Mouse (Mus musculus) liver, adult 2 months (tissue): ENCODE data around the gene Zbtb42. TPM values are rescaled to one million over a fixed set of nuclear protein-coding genes. Genes with fewer than 3 reads are reported as not detected.
A peak's percentile ranks its signal among the peaks of the same experiment; 100 is the strongest.

Experiments used
- DNase-seq: peaks from one replicate; pipeline ENCODE4 v3.0.0-alpha.2; 2011; ENCODE audit warnings: low read depth, low spot score; ENCODE audit errors: extremely low read depth
- H3K27ac ChIP-seq: fragments of 200-500 bp; replicated peaks from 2 replicates; pipeline ENCODE4 v1.5.1; 2012; ENCODE audit warnings: low read depth, mild to moderate bottlenecking, control low read depth, inconsistent platforms, low read length; ENCODE audit not compliant: insufficient read depth
- H3K27me3 ChIP-seq: fragments of 200-500 bp; 2 replicates; pipeline ENCODE4 v1.6.1; 2012; ENCODE audit warnings: mild to moderate bottlenecking, moderate library complexity, low read length, inconsistent platforms; ENCODE audit not compliant: control insufficient read depth, insufficient read depth
- H3K36me3 ChIP-seq: fragments of 200-500 bp; 2 replicates; pipeline ENCODE4 v1.6.1; 2012; ENCODE audit warnings: low read length, inconsistent platforms; ENCODE audit not compliant: control insufficient read depth, insufficient read depth
- H3K4me1 ChIP-seq: fragments of 200-500 bp; 2 replicates; pipeline ENCODE4 v1.6.1; 2011; ENCODE audit warnings: low read length; ENCODE audit not compliant: control insufficient read depth, insufficient read depth
- H3K4me3 ChIP-seq: fragments of 200-500 bp; 2 replicates; pipeline ENCODE4 v1.5.1; 2011; ENCODE audit warnings: low read depth, mild to moderate bottlenecking, control low read depth, low read length, moderate library complexity; ENCODE audit not compliant: insufficient read depth
- H3K79me2 ChIP-seq: fragments of 200-500 bp; 2 replicates; pipeline ENCODE4 v1.6.1; 2012; ENCODE audit warnings: inconsistent platforms, mild to moderate bottlenecking, low read length, moderate library complexity; ENCODE audit not compliant: control insufficient read depth, insufficient read depth
- H3K9ac ChIP-seq: fragments of 200-500 bp; 2 replicates; pipeline ENCODE4 v1.6.1; 2012; ENCODE audit warnings: low read depth, mild to moderate bottlenecking, control low read depth, inconsistent platforms, low read length
- CTCF ChIP-seq: fragments of 200-500 bp; IDR thresholded peaks from 2 replicates; pipeline ENCODE4 v1.5.1; 2011; ENCODE audit warnings: low read depth, low read length, control low read depth
- POLR2A ChIP-seq: fragments of 200-500 bp; IDR thresholded peaks from 2 replicates; pipeline ENCODE4 v1.6.1; 2011; ENCODE audit warnings: low read length, control low read depth; ENCODE audit not compliant: insufficient read depth; ENCODE audit errors: extremely low read depth
- WGBS: fragments of 180-500 bp; shearing (Covaris S2); methylation state at CpG from one replicate; pipeline ENCODE4 v1.1.7; 2018; 5-methylcytosine and 5-hydroxymethylcytosine counted together
- polyA plus RNA-seq: library from polyadenylated mRNA; depleted of rRNA; stranded (reverse); fragments of >200 nt; gene quantifications from 2 replicates; pipeline ENCODE4 v1.2.3, GENCODE M21; 2012
- total RNA-seq: library from RNA; depleted of rRNA; stranded (reverse); fragments of >200 nt; gene quantifications from 2 replicates; pipeline ENCODE4 v1.2.3, GENCODE M21; 2014

Zbtb42 gene
- total and polyA plus RNA-seq, 2 experiments: 0.83 to 7.9 TPM

DNA sequence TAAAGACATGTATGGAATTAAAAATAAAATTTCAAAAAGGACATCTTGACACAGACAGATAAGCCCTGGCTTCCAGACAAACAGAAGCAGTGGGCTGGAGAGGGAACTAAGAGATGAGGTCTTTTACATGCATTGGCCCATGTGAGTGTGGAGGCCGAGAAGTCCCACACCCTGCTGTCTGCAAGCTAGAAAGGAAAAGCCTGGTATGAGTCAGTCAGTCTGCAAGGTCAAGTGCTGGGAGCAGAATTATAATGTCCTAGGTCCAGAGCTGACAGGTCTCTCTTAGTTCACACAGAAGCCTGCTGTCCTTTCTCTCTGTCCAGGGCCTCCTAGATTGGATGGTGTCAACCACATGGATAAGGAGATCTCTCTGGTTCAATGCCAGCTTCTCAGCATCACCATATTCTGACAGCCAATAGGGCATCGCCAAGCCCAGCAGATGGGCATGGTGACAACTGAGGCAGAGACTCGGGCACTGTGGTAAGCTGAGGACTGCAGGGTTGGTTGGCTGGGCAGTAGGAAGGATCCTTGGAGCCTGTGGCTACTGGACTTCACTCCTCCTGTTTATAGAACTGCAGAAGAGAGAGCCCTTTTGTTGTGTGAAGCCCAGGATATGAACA, 18.3 kb downstream of the Zbtb42 start:
- H3K27ac ChIP-seq: no peak overlapping the region
- peaks cover 8% of the 10 kb centered on the region for H3K4me1 ChIP-seq
- DNase-seq: no peak
- H3K9ac ChIP-seq: no peak overlapping the region
- peaks cover 6% of the 10 kb centered on the region for H3K27me3 ChIP-seq
- WGBS: 73% methylated on average over 3 of the region's 3 CpGs
- H3K4me3 ChIP-seq: no peak overlapping the region
- TF ChIP-seq CTCF: no peak
- TF ChIP-seq POLR2A: no peak
- H3K36me3 ChIP-seq: no peaks in the 10 kb centered on the region
- H3K79me2 ChIP-seq: peaks cover 3% of the 10 kb centered on the region; the same call in 1 of the 2 replicates

DNA sequence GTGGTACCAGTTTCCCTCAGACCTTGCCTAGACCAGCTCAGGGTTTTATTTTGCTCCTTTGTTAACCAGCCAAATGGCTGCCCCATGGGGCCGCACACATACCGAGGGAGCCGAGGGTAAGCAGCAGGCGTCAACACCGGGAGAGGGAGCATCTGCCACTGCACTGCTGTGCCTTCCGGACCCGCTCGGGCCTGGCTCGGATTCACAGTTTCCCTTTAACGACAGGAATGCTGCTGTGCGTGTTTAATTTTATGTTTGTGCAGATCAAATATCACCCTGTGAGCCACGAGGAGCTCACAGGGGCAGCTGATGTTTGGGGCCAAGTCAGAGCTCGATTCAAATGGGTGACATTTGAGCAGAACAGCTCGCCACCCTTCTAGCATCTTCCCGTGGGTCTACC, 21.9 kb downstream of the Zbtb42 start:
- no peaks in the 10 kb centered on the region for H3K4me1 ChIP-seq
- no peak overlapping the region for H3K4me3 ChIP-seq
- TF ChIP-seq CTCF: no peak
- no peak for TF ChIP-seq POLR2A
- H3K79me2 ChIP-seq: no peaks in the 10 kb centered on the region
- 12% methylated on average over 15 of the region's 15 CpGs for WGBS
- DNase-seq: no peak
- no peak overlapping the region for H3K9ac ChIP-seq
- no peak overlapping the region for H3K27ac ChIP-seq
- H3K36me3 ChIP-seq: no peaks in the 10 kb centered on the region
- peaks cover 6% of the 10 kb centered on the region for H3K27me3 ChIP-seq

DNA sequence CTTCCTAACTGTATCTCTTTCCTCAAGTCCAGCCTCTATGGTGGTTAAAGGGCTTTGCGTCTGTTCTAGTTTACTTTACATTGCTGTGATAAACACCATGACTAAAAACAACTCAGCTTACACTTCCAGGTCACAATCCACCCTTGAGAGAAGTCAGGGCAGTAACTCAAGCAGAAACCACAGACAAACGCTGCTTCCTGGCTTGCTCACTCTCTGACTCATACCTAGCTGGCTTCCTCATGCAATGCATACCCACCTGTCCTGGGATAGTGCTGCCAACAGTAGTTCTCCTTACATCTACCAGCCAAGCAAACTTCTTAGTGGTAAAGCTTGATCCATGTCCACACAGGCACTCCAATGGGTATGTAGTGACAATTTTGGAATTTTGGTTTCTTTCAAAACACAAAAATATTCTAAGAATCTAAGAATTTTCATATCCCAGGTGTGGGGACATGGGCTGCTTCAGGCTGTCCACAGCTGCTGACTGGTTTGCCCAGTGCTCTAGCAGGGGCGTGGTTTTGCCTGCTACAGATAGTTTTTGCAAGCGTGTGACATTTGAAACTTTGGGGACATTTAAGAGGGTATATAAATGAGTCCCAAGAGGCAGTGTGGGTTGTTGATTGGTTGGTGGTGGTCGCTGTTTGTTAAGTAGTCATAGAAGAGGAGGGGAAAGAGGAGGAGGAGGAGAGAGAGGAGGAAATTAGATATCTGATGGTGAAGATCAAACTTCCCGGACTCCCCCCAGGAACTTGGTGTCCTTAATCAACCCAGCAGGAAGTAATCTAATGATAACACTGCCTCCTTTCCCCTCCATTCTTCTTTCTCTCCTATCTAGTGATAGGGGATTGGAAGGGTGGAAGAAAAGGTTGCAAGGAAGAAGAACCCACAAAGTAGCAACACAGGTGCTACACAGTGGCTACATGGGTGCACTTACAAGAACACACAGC, 24.0 kb downstream of the Zbtb42 start:
- no peak overlapping the region for H3K4me3 ChIP-seq
- no peak overlapping the region for H3K27ac ChIP-seq
- H3K79me2 ChIP-seq: no peaks in the 10 kb centered on the region
- no peaks in the 10 kb centered on the region for H3K36me3 ChIP-seq
- WGBS: 51% methylated on average over 6 of the region's 6 CpGs
- H3K27me3 ChIP-seq: peaks cover 8% of the 10 kb centered on the region
- H3K9ac ChIP-seq: no peak overlapping the region
- TF ChIP-seq POLR2A: no peak
- TF ChIP-seq CTCF: no peak
- H3K4me1 ChIP-seq: no peaks in the 10 kb centered on the region
- no peak for DNase-seq

DNA sequence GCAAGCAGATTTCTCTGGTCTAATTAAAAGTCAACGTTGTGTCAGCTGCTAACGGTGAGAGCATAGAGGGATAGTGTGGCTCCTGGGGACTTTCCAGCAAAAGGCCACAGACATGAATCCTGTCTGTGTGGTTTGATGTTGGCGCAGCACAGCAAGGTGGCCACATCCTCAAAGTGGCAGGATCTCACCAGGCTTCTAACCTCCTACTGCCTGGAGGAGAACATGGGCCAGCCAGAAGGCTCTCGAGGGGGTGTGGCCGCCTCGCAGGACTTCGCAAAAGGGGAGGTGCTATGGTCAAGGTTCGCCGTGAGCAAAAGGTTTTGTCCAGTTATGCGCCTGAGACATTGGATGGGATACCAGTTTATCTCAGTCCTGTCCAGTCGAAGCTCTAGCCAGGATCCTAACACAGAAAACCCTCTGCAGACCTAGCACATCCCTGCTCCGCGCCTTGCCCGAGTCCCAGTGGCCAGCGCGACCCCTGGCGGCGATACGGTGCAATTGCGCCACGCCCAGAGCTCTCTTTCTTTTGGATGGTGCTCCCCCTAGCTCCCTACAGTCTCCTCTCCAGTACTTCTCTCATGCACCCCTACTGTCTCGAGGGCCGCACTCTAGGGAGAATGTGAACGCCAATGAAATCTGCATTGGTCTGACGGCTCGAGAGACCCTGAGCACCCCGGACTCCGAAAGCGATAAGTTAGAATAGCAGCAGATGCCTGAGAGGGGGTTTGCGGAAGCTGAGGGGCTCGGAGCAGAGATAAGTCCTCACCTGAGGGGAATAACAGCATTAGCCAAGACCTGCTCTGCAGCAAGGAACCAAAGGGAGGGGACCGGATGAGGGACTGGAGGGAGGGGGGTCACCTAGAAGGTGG, 28.3 kb downstream of the Zbtb42 start:
- H3K79me2 ChIP-seq: no peaks in the 10 kb centered on the region
- peak; percentile 37 for DNase-seq
- no peak overlapping the region for H3K27ac ChIP-seq
- TF ChIP-seq POLR2A (no peak), CTCF (peak; percentile 100)
- no peaks in the 10 kb centered on the region for H3K36me3 ChIP-seq
- WGBS: 10% methylated on average over 32 of the region's 32 CpGs
- H3K27me3 ChIP-seq: peaks cover 2% of the 10 kb centered on the region; the same call in 1 of the 2 replicates
- no peak overlapping the region for H3K9ac ChIP-seq
- no peaks in the 10 kb centered on the region for H3K4me1 ChIP-seq
- H3K4me3 ChIP-seq: peak overlapping the region; percentile 4; the same call in 1 of the 2 replicates

DNA sequence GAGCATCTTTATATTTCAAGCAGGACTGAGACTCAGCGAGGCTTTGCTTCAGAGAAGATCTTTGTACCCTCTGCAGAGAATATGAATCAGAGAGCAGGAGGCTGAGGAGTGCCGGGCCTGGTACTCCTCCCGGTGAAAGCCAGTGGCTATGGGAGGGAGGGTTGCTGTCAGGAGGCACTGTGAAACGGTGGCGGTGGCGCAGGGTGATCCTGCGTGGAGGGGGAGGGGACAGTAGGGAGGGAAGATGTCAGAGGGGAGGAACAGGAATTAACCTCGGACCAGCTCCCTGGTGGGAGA, 28.9 kb downstream of the Zbtb42 start:
- H3K79me2 ChIP-seq: no peaks in the 10 kb centered on the region
- DNase-seq: no peak
- whole genome bisulfite sequencing: 13% methylated on average over 8 of the region's 8 CpGs
- TF ChIP-seq POLR2A (no peak), CTCF (no peak)
- H3K27me3 ChIP-seq: peaks cover 2% of the 10 kb centered on the region; the same call in 1 of the 2 replicates
- no peaks in the 10 kb centered on the region for H3K4me1 ChIP-seq
- H3K9ac ChIP-seq: no peak overlapping the region
- H3K27ac ChIP-seq: no peak overlapping the region
- H3K36me3 ChIP-seq: no peaks in the 10 kb centered on the region
- H3K4me3 ChIP-seq: no peak overlapping the region
